11 mouse cellular contexts compared by ENCODE assay signal in genomic region chr12:102295230-102295629, GRCm38 (mm10). TPM values are rescaled to one million over a fixed set of nuclear protein-coding genes. Genes with fewer than 3 reads are reported as not detected.
DNase-seq lines count a peak whose midpoint lies in the region; ATAC-seq lines count a peak whose summit lies in the region.
"Had no signal": no experiment of that assay in that cellular context is flagged by ENCODE, and none has a peak within 500 bp of the region (broad histone marks: within the 10 kb centered on the region; RNA-seq: fewer than 3 reads in every experiment).

No protein-coding gene starts in this region.

- H3K36me3 ChIP-seq in hindbrain, embryonic 15.5 days: no peaks in the 10 kb centered on the region
- H3K36me3 ChIP-seq in hindbrain, embryonic 11.5 days (ENCODE audit: control insufficient read depth, insufficient read depth, low read length): no peaks in the 10 kb centered on the region
- H3K36me3 ChIP-seq: embryonic facial prominence, embryonic 12.5 days had no signal

- WGBS in hindbrain, embryonic 15.5 days: 71% methylated on average over 7 of the region's 7 CpGs
- 80% methylated on average over 7 of the region's 7 CpGs for WGBS in hindbrain, embryonic 11.5 days

- H3K9ac ChIP-seq in hindbrain, embryonic 15.5 days: no peak overlapping the region
- no peak overlapping the region for H3K9ac ChIP-seq in hindbrain, embryonic 11.5 days (ENCODE audit: low read depth, low read length)
- H3K9ac ChIP-seq: embryonic facial prominence, embryonic 12.5 days; kidney, embryonic 15.5 days had no signal

- no peaks in the 10 kb centered on the region for H3K27me3 ChIP-seq in hindbrain, embryonic 15.5 days
- no peaks in the 10 kb centered on the region for H3K27me3 ChIP-seq in hindbrain, embryonic 11.5 days (ENCODE audit: control insufficient read depth, insufficient read depth, low read length)
- H3K27me3 ChIP-seq: embryonic facial prominence, embryonic 12.5 days; kidney, embryonic 15.5 days had no signal

- no peak overlapping the region for H3K4me3 ChIP-seq in hindbrain, embryonic 15.5 days
- no peak overlapping the region for H3K4me3 ChIP-seq in hindbrain, embryonic 11.5 days (ENCODE audit: low read depth, low read length)
- H3K4me3 ChIP-seq: embryonic facial prominence, embryonic 12.5 days; heart, adult 2 months; kidney, embryonic 15.5 days had no signal

- no peak for DNase-seq in hindbrain, embryonic 11.5 days (ENCODE audit: low spot score)
- DNase-seq in A20 (ENCODE audit: low read depth, low spot score): peak; percentile 19
- DNase-seq in Muller cell, postnatal 12 days (ENCODE audit: inconsistent ontology term): peak; percentile 29
- peak; percentile 67 for DNase-seq in naive thymus-derived CD4-positive, alpha-beta T cell, adult 2 months (ENCODE audit: low read depth)
- no peak for DNase-seq in yolk sac, embryonic 10.5 days (ENCODE audit: low spot score)
- no peak for DNase-seq in left cerebral cortex, postnatal 10 days (ENCODE audit: extremely low spot score in 1 of 2, low spot score in 2 of 2)
- DNase-seq: heart, adult 2 months; retina, postnatal 1 day had no signal

- H3K4me2 ChIP-seq in hindbrain, embryonic 15.5 days: no peak overlapping the region
- H3K4me2 ChIP-seq in hindbrain, embryonic 11.5 days (replicated peaks; ENCODE audit: low read depth, low read length): no peak overlapping the region
- H3K4me2 ChIP-seq: embryonic facial prominence, embryonic 12.5 days; kidney, embryonic 15.5 days had no signal

- 0 out of 2 replicates have a peak, but pooled peaks have one; percentile 19 for ATAC-seq in hindbrain, embryonic 15.5 days (ENCODE audit: low FRiP score, low read depth)
- no peak for ATAC-seq in hindbrain, embryonic 11.5 days (ENCODE audit: low FRiP score)

- H3K27ac ChIP-seq in hindbrain, embryonic 15.5 days (replicated peaks): no peak overlapping the region
- no peak overlapping the region for H3K27ac ChIP-seq in hindbrain, embryonic 11.5 days (ENCODE audit: low read depth, low read length)
- H3K27ac ChIP-seq: embryonic facial prominence, embryonic 12.5 days; kidney, embryonic 15.5 days had no signal

- no peaks in the 10 kb centered on the region for H3K4me1 ChIP-seq in hindbrain, embryonic 15.5 days (replicated peaks)
- no peaks in the 10 kb centered on the region for H3K4me1 ChIP-seq in hindbrain, embryonic 11.5 days (replicated peaks; ENCODE audit: control insufficient read depth, insufficient read depth, low read length)

- H3K9me3 ChIP-seq in hindbrain, embryonic 15.5 days: no peaks in the 10 kb centered on the region
- H3K9me3 ChIP-seq in hindbrain, embryonic 11.5 days (ENCODE audit: control insufficient read depth, low read length): no peaks in the 10 kb centered on the region
- H3K9me3 ChIP-seq: embryonic facial prominence, embryonic 12.5 days; kidney, embryonic 15.5 days had no signal

- intact Hi-C loops in left cerebral cortex, postnatal 10 days (cut with DNase I): no loop called here

RNA-seq across cellular contexts. Expression of gene Rin3, which starts 12.4 kb away (rescaled TPM):
- polyA plus RNA-seq in hindbrain, embryonic 15.5 days (2015; fragmentation: Nextera tagmentation; extraction: Ambion mirVana): 2.8 and 3.3 TPM in 2 replicates
- polyA plus RNA-seq in hindbrain, embryonic 11.5 days (2014; fragmentation: Nextera tagmentation; extraction: Ambion mirVana): 3.1 and 5.0 TPM in 2 replicates
- total RNA-seq in left cerebral cortex, postnatal 10 days (2021): 1 to 10 TPM; 3.7 to 3.8 TPM

Comparison
In these comparisons a context has a peak if more than half of its experiments do, and no peak if none do; other contexts are left out.
1. DNase-seq: peak in A20 (single experiment), Muller cell, postnatal 12 days (single experiment) and naive thymus-derived CD4-positive, alpha-beta T cell, adult 2 months (single experiment); none in hindbrain, embryonic 11.5 days (single experiment), yolk sac, embryonic 10.5 days (single experiment) and left cerebral cortex, postnatal 10 days (0 of 2).